Mouse (Mus musculus): ENCODE data around the gene Shisa9.

DNA sequence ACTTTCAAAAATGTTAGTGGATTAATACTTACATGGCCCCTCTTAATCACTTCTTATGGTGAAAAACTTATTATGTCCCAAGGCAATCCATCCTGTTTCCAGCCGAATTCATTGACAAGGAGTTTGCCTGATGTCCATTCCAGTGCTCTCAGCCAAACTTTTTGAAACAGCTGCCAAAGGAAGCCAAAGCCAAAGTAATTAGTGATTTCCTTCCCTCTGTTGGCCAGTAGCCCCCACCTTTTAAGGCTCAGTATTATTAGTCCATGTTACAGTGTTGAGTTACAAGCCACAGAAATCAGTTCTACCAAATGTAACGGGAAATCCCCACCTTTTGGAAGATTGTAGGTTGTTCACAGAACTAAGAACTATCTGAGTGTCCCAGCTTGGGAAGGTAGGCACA is 28.8 kb downstream of the Shisa9 start:
- TF ChIP-seq CTCF (IDR thresholded peaks at IDR 0.05; ENCODE audit: low read depth) (no peak), EP300 (optimal IDR thresholded peaks at IDR 0.05) (no peak)

Measured in stomach, postnatal 0 days (tissue).